Mouse (Mus musculus) common myeloid progenitor, adult 5-6 weeks (primary cell): Measurements from ENCODE around the gene Pet100. TPM values are rescaled to one million over a fixed set of nuclear protein-coding genes. Genes with fewer than 3 reads are reported as not detected.
A peak's percentile ranks its signal among the peaks of the same experiment; 100 is the strongest.
"Not testable (repeated sequence)": the region's sequence is repeated elsewhere in the genome, so short reads cannot be mapped to it uniquely, and the experiment has no call there.

Experiments used
- ATAC-seq: replicated peaks from 2 replicates; pipeline ENCODE4 v1.8.0; 2016; ENCODE audit warnings: low read depth, mild to moderate bottlenecking, moderate TSS enrichment, inconsistent platforms; ENCODE audit not compliant: poor library complexity, severe bottlenecking
- total RNA-seq: library from RNA; stranded (forward); fragments of 200-1000, 187-1606 nt; gene quantifications from 2 replicates; pipeline ENCODE4 v1.2.3, GENCODE M21; 2017

The Pet100 gene
- 162 and 251 TPM in 2 replicates for total RNA-seq

DNA sequence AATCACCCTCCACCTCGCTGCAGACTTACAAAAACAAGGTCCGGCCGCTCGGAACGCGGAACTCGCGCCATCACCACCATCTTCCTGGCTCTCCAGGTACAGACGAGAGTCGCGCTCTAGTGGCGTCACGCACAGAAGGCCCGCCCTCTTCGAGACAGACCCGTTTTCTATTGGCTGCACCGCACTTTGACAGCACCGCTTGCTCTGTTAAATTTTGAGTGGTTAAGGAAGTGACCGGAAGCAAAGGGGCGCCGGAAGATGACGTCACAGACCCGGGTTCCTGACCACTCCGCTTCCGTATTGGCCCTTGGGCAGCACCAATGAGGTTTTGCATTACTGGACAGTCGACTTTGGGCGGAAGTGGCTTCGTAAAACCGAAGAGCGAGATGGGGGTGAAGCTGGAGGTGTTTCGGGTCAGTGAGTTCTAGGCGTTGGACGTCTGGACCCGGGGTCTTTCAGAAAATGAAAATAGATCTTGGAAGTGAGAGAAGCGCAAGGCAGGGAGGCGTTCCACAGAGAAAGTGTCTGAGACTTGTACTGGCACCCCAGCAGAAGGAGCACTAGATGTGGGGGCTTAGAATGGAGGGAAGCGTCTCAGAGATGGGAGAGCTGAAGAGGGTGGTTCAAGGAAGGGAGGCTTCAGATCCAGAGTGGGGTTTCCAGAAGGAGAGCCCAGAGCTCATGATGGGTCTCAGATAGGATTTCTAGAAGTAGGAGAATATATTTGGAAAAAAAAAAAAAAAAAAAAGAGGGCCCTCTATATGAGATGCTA lies at the start of gene Pet100, which contains the start of gene Xab2:
TSS of gene Pet100 (plus strand) at position 350 of the 772 bp plus-strand sequence.
TSS of gene Xab2 (minus strand) at position 118 of the 772 bp plus-strand sequence.
- ATAC-seq, result peak; percentile 98

DNA sequence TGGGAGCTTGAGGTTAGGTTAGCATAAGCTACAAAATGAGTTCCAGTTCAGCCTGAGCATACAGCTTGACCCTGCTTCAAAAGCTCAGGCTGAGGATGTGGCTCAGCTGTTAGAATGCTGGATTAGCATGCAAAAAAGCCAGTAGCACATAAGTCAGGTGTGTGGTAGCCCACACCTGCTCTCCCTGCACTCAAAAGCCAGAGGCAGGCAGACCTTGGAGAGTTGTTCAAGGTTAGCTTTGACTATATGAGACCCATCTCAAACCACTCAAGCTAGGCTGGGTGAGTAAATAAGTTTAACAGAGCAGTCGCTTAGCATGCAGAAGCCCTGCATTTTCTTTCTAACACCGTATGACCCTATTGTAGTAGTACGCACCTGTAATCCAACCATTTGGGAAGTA lies 46.8 kb upstream of the Pet100 start:
- ATAC-seq, result no peak

- ATAC-seq, result no peak
Observed at GRCm38 (mm10) chr8:3576211-3576960, 45.0 kb upstream of the Pet100 start.

- ATAC-seq, result no peak
Observed at GRCm38 (mm10) chr8:3579390-3580364, 41.7 kb upstream of the Pet100 start.

- ATAC-seq, result not testable (repeated sequence)
Observed at GRCm38 (mm10) chr8:3581961-3582360, 39.4 kb upstream of the Pet100 start.

DNA sequence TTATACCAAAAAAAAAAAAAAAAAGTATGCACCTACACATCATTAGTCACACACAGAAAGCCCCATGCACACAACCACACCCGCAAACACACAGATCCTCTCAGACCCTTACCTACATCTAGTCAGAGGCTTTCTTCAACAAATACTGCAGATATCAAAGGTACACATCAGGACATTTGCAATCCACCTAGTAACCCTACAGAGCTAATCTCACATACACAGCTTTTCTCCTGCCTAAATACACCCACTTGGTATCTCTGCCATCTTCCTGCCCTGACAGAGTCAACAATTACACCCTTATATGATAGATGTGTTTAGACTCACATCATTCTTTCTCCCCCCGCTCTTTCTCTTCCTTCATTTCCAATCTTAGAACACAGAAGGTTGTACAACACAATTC lies 34.9 kb upstream of the Pet100 start:
- ATAC-seq, result no peak

GRCm38 (mm10) chr8:3586993-3587390 lies 34.4 kb upstream of the Pet100 start, which contains the start of gene Camsap3:
Gene Camsap3 (plus strand): TSS chr8:3587293.
- no peak for ATAC-seq

- peak; percentile 57 for ATAC-seq
Observed at GRCm38 (mm10) chr8:3587391-3588257, 33.7 kb upstream of the Pet100 start.

- ATAC-seq, result peak; percentile 64
Observed at GRCm38 (mm10) chr8:3588258-3588633, 33.1 kb upstream of the Pet100 start.

DNA sequence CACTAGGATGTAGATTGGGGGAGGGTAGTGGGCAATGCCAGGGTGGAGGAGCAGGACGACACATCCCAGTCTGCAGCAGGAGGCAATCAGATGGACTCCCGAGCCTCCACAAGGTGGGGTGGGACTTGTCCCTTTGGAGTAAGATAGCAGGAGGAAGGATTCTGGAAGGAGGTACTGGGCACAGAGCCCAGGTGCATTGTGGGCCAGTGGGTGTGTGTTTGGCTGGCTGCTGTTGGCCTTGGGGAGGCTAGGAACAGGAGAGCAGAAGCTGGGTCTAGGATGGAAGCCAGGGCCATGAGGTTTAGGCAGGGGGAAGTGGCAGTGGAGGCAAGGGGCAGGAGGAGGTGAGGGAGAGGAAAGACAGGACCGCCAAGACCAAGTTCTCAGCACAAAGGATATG lies 27.9 kb upstream of the Pet100 start:
- 0 out of 2 replicates have a peak, but pooled peaks have one; percentile 30 for ATAC-seq

- no peak for ATAC-seq
Observed at GRCm38 (mm10) chr8:3594466-3594865, 26.9 kb upstream of the Pet100 start.

- ATAC-seq, result no peak
Observed at GRCm38 (mm10) chr8:3598054-3598453, 23.3 kb upstream of the Pet100 start.

DNA sequence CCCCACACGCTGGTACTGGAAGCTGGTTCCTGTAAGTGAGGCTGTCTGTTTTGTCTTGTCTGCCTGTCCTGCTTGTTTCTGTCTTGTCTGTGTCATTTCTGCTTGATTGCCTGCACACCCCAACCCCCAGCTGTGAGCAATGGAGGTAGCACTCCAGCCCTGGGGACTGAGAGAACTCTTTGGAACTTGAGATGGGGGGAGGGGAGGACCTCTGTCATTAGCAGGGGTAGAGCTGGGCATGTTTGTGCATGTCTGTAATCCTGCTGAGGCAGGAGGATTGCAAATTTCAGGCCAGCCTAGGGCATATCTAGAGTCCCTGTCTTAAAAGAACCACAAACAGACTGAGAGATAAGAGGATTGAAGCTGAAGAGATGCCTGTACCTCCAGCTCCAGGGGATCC lies 22.1 kb upstream of the Pet100 start:
- ATAC-seq, result no peak

DNA sequence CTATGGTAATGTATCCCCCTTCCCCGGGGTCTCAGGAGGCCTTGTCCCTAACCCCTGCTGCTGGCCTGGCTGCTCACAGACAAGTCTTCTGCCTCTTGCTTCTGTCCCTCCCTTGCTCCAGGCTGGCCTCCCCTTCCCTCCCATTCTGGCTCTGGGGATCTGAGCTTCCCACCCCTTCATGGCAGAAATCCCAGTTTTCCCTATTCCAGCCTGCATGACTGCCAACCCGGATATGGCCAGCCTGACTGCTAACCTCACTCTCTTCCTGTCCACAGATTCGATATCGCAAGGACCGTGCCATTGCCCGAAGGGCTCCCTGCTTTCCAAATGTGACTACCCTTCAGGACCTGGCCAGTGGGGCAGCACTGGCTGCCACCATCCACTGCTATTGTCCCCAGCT lies 20.9 kb upstream of the Pet100 start:
- ATAC-seq, result no peak

- no peak for ATAC-seq
Observed at GRCm38 (mm10) chr8:3603439-3603838, 17.9 kb upstream of the Pet100 start.

DNA sequence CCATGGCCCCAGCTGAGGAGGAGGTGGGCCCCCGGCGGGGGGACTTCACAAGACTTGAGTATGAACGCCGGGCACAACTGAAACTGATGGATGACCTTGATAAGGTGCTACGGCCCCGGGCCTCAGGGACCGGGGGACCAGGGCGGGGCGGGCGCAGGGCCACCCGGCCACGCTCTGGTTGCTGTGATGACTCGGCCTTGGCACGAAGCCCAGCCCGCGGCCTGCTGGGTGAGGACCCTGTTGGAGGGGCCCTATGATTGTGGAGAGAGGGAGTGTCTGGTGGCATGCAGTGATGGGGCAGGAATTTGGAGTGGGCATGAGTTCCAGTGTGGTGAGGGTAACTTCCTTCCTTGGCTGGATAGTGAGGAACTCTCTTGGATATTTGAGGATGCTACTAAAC lies 14.8 kb upstream of the Pet100 start:
- ATAC-seq, result peak; percentile 43

DNA sequence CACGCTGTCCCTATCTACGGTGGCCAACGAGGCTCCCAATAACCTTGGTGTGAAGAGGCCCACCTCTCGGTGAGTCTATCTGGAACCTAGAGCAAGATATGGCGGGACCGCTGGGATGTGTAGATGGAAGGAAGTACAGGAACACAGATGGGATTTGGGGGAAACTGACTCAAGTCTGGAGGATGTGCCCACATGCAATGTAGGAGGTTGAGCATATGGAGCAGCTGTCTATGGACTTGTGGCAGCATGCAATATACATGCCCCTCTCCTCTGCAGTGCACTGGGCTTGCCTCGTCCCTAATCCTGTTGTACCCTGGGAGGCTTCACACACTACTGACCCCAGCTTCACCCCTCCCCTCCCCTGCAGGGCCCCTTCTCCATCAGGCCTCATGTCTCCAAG lies 13.5 kb upstream of the Pet100 start:
- no peak for ATAC-seq

DNA sequence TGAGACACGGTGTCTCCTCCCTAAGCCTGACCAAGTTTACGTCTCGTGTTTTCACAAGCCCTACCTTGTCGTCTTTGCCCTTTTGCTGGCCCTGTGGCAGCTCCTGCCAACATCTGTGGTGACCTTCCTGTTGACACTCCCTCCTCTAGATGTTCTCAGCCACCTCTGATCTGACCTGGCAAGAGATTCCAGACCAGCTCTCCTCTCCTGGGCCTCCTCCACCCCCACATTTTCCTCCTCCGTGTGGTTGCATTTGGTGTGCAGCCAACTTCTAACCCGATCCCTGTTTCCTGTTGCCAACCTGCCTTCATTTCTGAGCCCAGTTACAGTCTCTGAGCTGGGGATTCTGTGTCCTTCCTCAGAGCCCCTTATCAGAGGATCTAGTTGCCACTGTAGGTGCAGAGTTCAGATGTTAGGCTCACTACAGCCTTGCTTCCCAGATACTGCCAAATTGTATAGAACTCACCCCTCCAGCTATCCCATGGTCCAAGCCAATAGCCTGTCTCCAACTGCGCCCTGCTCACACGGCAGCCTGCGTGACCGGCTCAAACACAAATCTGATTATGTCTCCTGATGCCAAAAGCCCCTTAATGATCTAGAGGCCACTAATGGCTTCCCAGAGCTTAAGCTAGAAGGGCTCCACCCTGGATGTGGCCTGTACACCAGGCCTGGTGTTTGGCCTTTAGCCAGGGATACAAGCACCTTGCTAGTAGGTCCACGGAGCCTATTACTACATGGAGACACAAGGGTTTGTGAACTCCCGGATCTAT lies 12.1 kb upstream of the Pet100 start:
- peak; percentile 16 for ATAC-seq

- no peak for ATAC-seq
Observed at GRCm38 (mm10) chr8:3609816-3610150, 11.6 kb upstream of the Pet100 start.
